Mouse (Mus musculus): ENCODE measurements at regions not wholly inside any gene's neighbourhood (a gene's known extent, or its start where the extent isn't known, plus 50 kb on each side); places are given as distances from the start of the nearest gene placed in this dataset.

GRCm38 (mm10) chr7:83145551-83145950, 278.4 kb downstream of the Mex3b start:
- no peak overlapping the region for H3K27ac ChIP-seq (ENCODE audit: insufficient read depth, low read depth, low read length)
- TF ChIP-seq POLR2A (IDR thresholded peaks at IDR 0.05; ENCODE audit: low read depth, low read length) (no peak), CTCF (conservative IDR thresholded peaks at IDR 0.05; ENCODE audit: insufficient read depth, insufficient read length, low read depth, low read length) (no peak)

DNA sequence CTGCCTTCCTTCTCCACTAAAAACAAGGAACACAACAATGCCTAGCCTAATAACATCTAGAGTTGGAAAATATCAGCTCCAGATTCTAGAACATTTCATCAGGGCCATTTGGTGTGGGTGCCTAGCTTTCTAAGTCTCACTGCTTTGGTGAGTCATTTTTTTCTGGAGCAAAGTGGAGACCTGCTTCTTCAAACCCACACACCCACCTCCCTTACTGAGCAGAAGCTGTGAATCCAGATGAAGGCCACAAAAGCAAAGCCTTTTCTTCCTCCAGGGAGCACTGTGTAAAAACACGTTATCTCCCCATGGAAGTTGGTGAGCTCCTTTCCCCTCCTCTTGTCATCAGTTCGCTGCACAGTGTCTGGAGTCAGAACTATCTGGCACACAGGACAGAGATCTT, 294.1 kb downstream of the Mex3b start:
- TF ChIP-seq POLR2A (IDR thresholded peaks at IDR 0.05; ENCODE audit: low read depth, low read length), result no peak
- TF ChIP-seq CTCF (conservative IDR thresholded peaks at IDR 0.05; ENCODE audit: insufficient read depth, insufficient read length, low read depth, low read length), result no peak
- no peak overlapping the region for H3K27ac ChIP-seq (ENCODE audit: insufficient read depth, low read depth, low read length)
- no peaks in the 10 kb centered on the region for H3K27me3 ChIP-seq (replicated peaks; ENCODE audit: control insufficient read depth, insufficient read depth, low read length)
- no peak overlapping the region for H3K4me3 ChIP-seq (ENCODE audit: insufficient read depth, low read depth, low read length)
- 66% methylated on average over 2 of the region's 2 CpGs for WGBS
- no peak for DNase-seq
- H3K4me1 ChIP-seq (ENCODE audit: control insufficient read depth, insufficient read depth, low read length), result no peaks in the 10 kb centered on the region
- H3K36me3 ChIP-seq (ENCODE audit: control insufficient read depth, insufficient read depth, low read length), result no peaks in the 10 kb centered on the region

More at GRCm38 (mm10) chr7:83145551-83145950, 278.4 kb downstream of the Mex3b start:
- no peak overlapping the region for H3K4me3 ChIP-seq (ENCODE audit: insufficient read depth, low read depth, low read length)
- no peak for DNase-seq
- H3K4me1 ChIP-seq (ENCODE audit: control insufficient read depth, insufficient read depth, low read length), result no peaks in the 10 kb centered on the region
- WGBS, result 92% methylated on average over 5 of the region's 5 CpGs
- H3K36me3 ChIP-seq (ENCODE audit: control insufficient read depth, insufficient read depth, low read length), result no peaks in the 10 kb centered on the region
- H3K27me3 ChIP-seq (replicated peaks; ENCODE audit: control insufficient read depth, insufficient read depth, low read length), result no peaks in the 10 kb centered on the region

DNA sequence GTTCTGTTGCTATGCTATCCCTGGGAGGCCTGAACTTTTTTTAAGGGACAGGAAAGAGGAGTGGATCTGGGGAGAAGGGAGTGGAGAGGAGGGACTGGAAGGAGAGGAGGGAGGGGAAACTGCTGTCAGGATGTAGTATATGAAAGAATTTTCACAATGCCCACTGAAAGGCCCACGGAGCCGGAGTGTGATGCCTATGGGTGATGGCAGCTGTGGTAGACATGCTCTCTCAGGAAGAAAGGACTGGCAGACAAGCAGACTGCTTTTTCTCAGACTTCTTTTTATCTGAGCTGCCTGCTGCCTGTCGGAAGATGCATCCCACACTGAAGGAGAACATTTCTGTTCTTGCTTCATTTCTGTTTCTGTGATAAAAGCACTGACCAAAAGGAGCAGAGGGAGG, 295.7 kb downstream of the Mex3b start:
- TF ChIP-seq POLR2A (IDR thresholded peaks at IDR 0.05; ENCODE audit: low read depth, low read length) (no peak), CTCF (conservative IDR thresholded peaks at IDR 0.05; ENCODE audit: insufficient read depth, insufficient read length, low read depth, low read length) (no peak)
- Histone ChIP-seq H3K4me3 (ENCODE audit: insufficient read depth, low read depth, low read length) (no peak overlapping the region), H3K4me1 (ENCODE audit: control insufficient read depth, insufficient read depth, low read length) (no peaks in the 10 kb centered on the region), H3K36me3 (ENCODE audit: control insufficient read depth, insufficient read depth, low read length) (no peaks in the 10 kb centered on the region), H3K27ac (ENCODE audit: insufficient read depth, low read depth, low read length) (no peak overlapping the region), H3K27me3 (replicated peaks; ENCODE audit: control insufficient read depth, insufficient read depth, low read length) (no peaks in the 10 kb centered on the region)
- WGBS, result 81% methylated on average over 3 of the region's 3 CpGs
- DNase-seq, result no peak

DNA sequence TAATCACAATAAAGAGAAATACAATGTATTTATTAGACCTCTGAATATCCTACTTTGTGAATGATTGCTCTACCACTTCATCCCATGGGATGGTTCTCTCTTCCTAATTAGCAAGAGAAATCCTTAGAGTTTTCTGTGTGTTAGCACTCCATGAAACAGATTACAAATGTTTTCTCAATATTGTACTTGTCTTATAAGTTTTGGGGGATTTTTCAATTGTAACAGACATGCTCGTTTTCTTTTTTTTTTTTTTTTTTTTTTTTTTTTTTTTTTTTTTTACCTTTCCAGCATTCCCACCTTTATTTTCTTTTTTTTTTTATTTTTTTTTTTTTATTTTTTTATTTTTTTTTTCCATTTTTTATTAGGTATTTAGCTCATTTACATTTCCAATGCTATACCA, 312.3 kb downstream of the Mex3b start:
- Histone ChIP-seq H3K27me3 (replicated peaks; ENCODE audit: control insufficient read depth, insufficient read depth, low read length) (no peaks in the 10 kb centered on the region), H3K36me3 (ENCODE audit: control insufficient read depth, insufficient read depth, low read length) (no peaks in the 10 kb centered on the region), H3K4me1 (ENCODE audit: control insufficient read depth, insufficient read depth, low read length) (no peaks in the 10 kb centered on the region), H3K27ac (ENCODE audit: insufficient read depth, low read depth, low read length) (no peak overlapping the region), H3K4me3 (ENCODE audit: insufficient read depth, low read depth, low read length) (no peak overlapping the region)
- no peak for DNase-seq
- TF ChIP-seq CTCF (conservative IDR thresholded peaks at IDR 0.05; ENCODE audit: insufficient read depth, insufficient read length, low read depth, low read length) (no peak), POLR2A (IDR thresholded peaks at IDR 0.05; ENCODE audit: low read depth, low read length) (no peak)
- 80% methylated on average over 1 of the region's 1 CpGs for WGBS

DNA sequence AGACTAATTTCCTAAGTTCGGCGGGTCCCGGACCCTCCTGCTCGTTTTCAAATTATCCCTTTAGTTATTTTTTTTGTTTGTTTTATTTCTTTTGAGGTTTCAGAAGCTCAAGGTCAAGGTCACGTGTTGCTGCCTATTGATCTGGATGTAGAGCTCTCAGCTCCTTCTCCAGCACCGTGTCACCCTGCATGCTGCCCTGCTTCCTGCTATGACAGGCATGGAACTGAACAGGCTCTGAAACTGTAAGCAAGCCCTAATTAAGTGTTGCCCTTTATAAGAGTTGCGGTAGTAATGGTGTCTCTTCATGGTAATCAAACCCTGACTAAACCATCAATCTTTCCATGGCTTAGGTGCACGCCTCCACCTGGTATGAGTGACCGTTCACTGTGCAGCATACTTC, 319.2 kb downstream of the Mex3b start:
- 84% methylated on average over 9 of the region's 9 CpGs for WGBS
- TF ChIP-seq POLR2A (IDR thresholded peaks at IDR 0.05; ENCODE audit: low read depth, low read length) (no peak), CTCF (conservative IDR thresholded peaks at IDR 0.05; ENCODE audit: insufficient read depth, insufficient read length, low read depth, low read length) (no peak)

DNA sequence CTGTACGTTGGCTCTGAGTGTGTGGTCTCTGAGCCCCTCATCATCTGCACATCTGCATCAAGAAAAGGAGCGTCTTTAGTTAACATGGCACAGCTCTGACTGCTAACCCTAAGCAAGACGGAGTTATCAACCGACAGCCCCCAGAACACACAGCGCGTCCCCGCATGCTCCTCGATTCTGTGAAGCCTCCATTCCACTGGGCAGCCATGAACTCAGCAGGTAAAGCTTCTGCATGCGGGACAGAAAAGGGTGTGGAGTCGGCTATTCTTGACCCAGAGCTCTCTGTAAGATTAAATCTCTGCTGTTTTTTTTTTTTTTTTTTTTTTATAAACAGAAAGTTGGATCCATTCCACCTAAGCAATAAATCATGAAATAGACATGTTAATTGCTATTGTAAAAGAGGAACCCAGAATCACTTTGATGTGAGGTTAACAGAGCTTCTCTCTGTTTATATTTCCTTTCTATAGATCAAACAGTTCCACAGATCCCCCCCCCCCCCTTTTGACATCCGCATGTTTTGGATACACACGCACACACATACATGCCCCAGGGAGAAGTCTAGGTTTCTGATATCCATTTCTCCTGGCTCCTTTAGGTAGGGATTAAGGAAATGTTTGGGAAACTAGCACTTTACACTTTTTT, 328.9 kb downstream of the Mex3b start:
- DNase-seq, result no peak
- 57% methylated on average over 12 of the region's 12 CpGs for WGBS
- Histone ChIP-seq H3K27ac (ENCODE audit: insufficient read depth, low read depth, low read length) (no peak overlapping the region), H3K4me1 (ENCODE audit: control insufficient read depth, insufficient read depth, low read length) (no peaks in the 10 kb centered on the region), H3K27me3 (replicated peaks; ENCODE audit: control insufficient read depth, insufficient read depth, low read length) (no peaks in the 10 kb centered on the region), H3K36me3 (ENCODE audit: control insufficient read depth, insufficient read depth, low read length) (no peaks in the 10 kb centered on the region), H3K4me3 (ENCODE audit: insufficient read depth, low read depth, low read length) (no peak overlapping the region)
- no peak for TF ChIP-seq CTCF (conservative IDR thresholded peaks at IDR 0.05; ENCODE audit: insufficient read depth, insufficient read length, low read depth, low read length)
- no peak for TF ChIP-seq POLR2A (IDR thresholded peaks at IDR 0.05; ENCODE audit: low read depth, low read length)

More for the DNA sequence above, 319.2 kb downstream of the Mex3b start:
- no peak overlapping the region for H3K4me3 ChIP-seq (ENCODE audit: insufficient read depth, low read depth, low read length)
- no peaks in the 10 kb centered on the region for H3K36me3 ChIP-seq (ENCODE audit: control insufficient read depth, insufficient read depth, low read length)
- H3K27ac ChIP-seq (ENCODE audit: insufficient read depth, low read depth, low read length), result no peak overlapping the region
- H3K4me1 ChIP-seq (ENCODE audit: control insufficient read depth, insufficient read depth, low read length), result no peaks in the 10 kb centered on the region
- no peak for DNase-seq
- H3K27me3 ChIP-seq (replicated peaks; ENCODE audit: control insufficient read depth, insufficient read depth, low read length), result no peaks in the 10 kb centered on the region

- Histone ChIP-seq H3K36me3 (ENCODE audit: control insufficient read depth, insufficient read depth, low read length) (no peaks in the 10 kb centered on the region), H3K27ac (ENCODE audit: insufficient read depth, low read depth, low read length) (no peak overlapping the region), H3K4me3 (ENCODE audit: insufficient read depth, low read depth, low read length) (no peak overlapping the region), H3K4me1 (ENCODE audit: control insufficient read depth, insufficient read depth, low read length) (peaks cover 4% of the 10 kb centered on the region; the same call in 1 of the 2 replicates), H3K27me3 (replicated peaks; ENCODE audit: control insufficient read depth, insufficient read depth, low read length) (no peaks in the 10 kb centered on the region)
- TF ChIP-seq CTCF (conservative IDR thresholded peaks at IDR 0.05; ENCODE audit: insufficient read depth, insufficient read length, low read depth, low read length) (no peak), POLR2A (IDR thresholded peaks at IDR 0.05; ENCODE audit: low read depth, low read length) (no peak)
- DNase-seq, result no peak
- 70% methylated on average over 2 of the region's 2 CpGs for WGBS
These were observed 330.4 kb downstream of the Mex3b start for GRCm38 (mm10) chr7:83197490-83197889.
